Comparison of ENCODE assay signal across 17 mouse cellular contexts in the genomic region with DNA sequence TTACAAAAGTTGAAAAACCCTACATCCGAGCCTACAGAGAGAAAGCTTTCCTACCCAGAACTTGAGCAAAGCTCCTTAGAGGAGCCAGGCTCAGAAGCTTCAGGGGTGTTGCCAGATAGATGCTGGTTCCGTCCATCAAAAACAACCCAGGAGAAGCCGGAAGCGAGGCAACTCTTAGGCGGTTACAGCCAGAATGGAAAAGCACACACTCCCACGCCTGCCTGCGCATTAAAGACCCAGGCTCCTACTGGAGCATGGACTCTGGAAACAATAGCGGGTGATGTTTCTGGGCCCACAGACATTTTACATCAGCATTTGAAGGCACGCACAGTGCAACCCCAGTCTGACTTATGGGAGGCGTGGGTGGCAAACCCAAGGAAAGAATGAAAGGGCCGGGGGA. TPM values are rescaled to one million over a fixed set of nuclear protein-coding genes. Genes with fewer than 3 reads are reported as not detected.
DNase-seq lines count a peak whose midpoint lies in the region; ATAC-seq and TF ChIP-seq lines count a peak whose summit lies in the region.
"Had no signal": no experiment of that assay in that cellular context is flagged by ENCODE, and none has a peak within 500 bp of the region (broad histone marks: within the 10 kb centered on the region; RNA-seq: fewer than 3 reads in every experiment).

No protein-coding gene starts in this region.

- peak; percentile 37 to 40 for DNase-seq in heart, adult 18-20 months
- no peak for DNase-seq in heart, adult 8-10 months (ENCODE audit: low spot score)
- DNase-seq in kidney, postnatal 10 days: peak; percentile 56
- no peak for DNase-seq in kidney, adult 2 months
- DNase-seq in ZHBTc4 (ENCODE audit: low read depth, low spot score): peak; percentile 51
- DNase-seq in adrenal gland, postnatal 10 days: no peak
- no peak for DNase-seq in layer of hippocampus, adult 2 months (ENCODE audit: low spot score in 2 of 2)
- DNase-seq: cerebellum, adult 18-20 months; forebrain, postnatal 0 days; layer of hippocampus, postnatal 36 days; right cerebral cortex, postnatal 14 days; thymus, postnatal 25 days had no signal

- H3K27ac ChIP-seq in kidney, adult 2 months (ENCODE audit: insufficient read depth, low read depth, low read length): no peak overlapping the region
- H3K27ac ChIP-seq in limb, embryonic 13.5 days: peak overlapping the region; percentile 78
- no peak overlapping the region for H3K27ac ChIP-seq in layer of hippocampus, adult 2 months
- H3K27ac ChIP-seq: liver, embryonic 12.5 days; neural tube, embryonic 15.5 days had no signal

- TF ChIP-seq CTCF in kidney, adult 2 months (conservative IDR thresholded peaks at IDR 0.05; ENCODE audit: insufficient read depth, insufficient read length, low read depth, low read length): no peak
- no peak for TF ChIP-seq CTCF in layer of hippocampus, adult 2 months (conservative IDR thresholded peaks at IDR 0.05)

- H3K36me3 ChIP-seq in kidney, adult 2 months (ENCODE audit: control insufficient read depth, insufficient read depth, low read length): no peaks in the 10 kb centered on the region
- no peaks in the 10 kb centered on the region for H3K36me3 ChIP-seq in limb, embryonic 13.5 days
- H3K36me3 ChIP-seq: liver, embryonic 12.5 days; neural tube, embryonic 15.5 days had no signal

- H3K4me2 ChIP-seq in limb, embryonic 13.5 days (replicated peaks): no peak overlapping the region
- H3K4me2 ChIP-seq: liver, embryonic 12.5 days; neural tube, embryonic 15.5 days had no signal

- no peak for TF ChIP-seq POLR2A in kidney, adult 2 months (IDR thresholded peaks at IDR 0.05; ENCODE audit: low read depth, low read length)

- H3K4me3 ChIP-seq in kidney, adult 2 months (ENCODE audit: insufficient read depth, low read depth, low read length): no peak overlapping the region
- no peak overlapping the region for H3K4me3 ChIP-seq in limb, embryonic 13.5 days
- H3K4me3 ChIP-seq in layer of hippocampus, adult 2 months: no peak overlapping the region
- H3K4me3 ChIP-seq: erythroblast, embryonic 14.5 days; liver, embryonic 12.5 days; neural tube, embryonic 15.5 days had no signal

- H3K4me1 ChIP-seq in kidney, adult 2 months (ENCODE audit: control insufficient read depth, insufficient read depth, low read length): peaks cover 4% of the 10 kb centered on the region; the same call in 1 of the 2 replicates
- H3K4me1 ChIP-seq in limb, embryonic 13.5 days: peaks cover 39% of the 10 kb centered on the region

- H3K9ac ChIP-seq in limb, embryonic 13.5 days: no peak overlapping the region
- H3K9ac ChIP-seq: forebrain, postnatal 0 days; liver, embryonic 12.5 days; neural tube, embryonic 15.5 days had no signal

- H3K9me3 ChIP-seq in limb, embryonic 13.5 days: no peaks in the 10 kb centered on the region
- H3K9me3 ChIP-seq: liver, embryonic 12.5 days; neural tube, embryonic 15.5 days had no signal

- no peak for ATAC-seq in limb, embryonic 13.5 days (ENCODE audit: low FRiP score, low read depth)
- ATAC-seq: forebrain, postnatal 0 days; liver, embryonic 12.5 days had no signal

- no peaks in the 10 kb centered on the region for H3K27me3 ChIP-seq in kidney, adult 2 months (replicated peaks; ENCODE audit: control insufficient read depth, insufficient read depth, low read length)
- H3K27me3 ChIP-seq in limb, embryonic 13.5 days: no peaks in the 10 kb centered on the region

- 53% methylated on average over 11 of the region's 11 CpGs for WGBS in kidney, adult 2 months
- 78% methylated on average over 11 of the region's 11 CpGs for WGBS in limb, embryonic 13.5 days

RNA-seq across cellular contexts. Expression of gene Tlr5, which starts 32.2 kb away (rescaled TPM):
- 1 to 10 TPM; 1.0 to 1.8 TPM for total RNA-seq in heart, adult 18-20 months (2021)
- total RNA-seq in heart, adult 8-10 months (2022): 1 to 10 TPM in 2 of 4 experiments, under 1 TPM in 2; 0.69 to 1.1 (median 0.99) TPM
- polyA plus RNA-seq in kidney, adult 2 months (2012; rRNA removed): 0.42 and 0.66 TPM in 2 replicates
- polyA plus RNA-seq in limb, embryonic 13.5 days (2015; fragmentation: Nextera tagmentation; extraction: Ambion mirVana): 1.1 and 1.7 TPM in 2 replicates
- total RNA-seq in adrenal gland, postnatal 10 days (2021): 1 to 10 TPM; 1.6 to 2.4 TPM
- under 1 TPM; 0.22 to 0.44 TPM for total RNA-seq in layer of hippocampus, adult 2 months (2021)
- total RNA-seq: megakaryocyte-erythroid progenitor cell, adult 5-6 weeks had no signal
- polyA plus RNA-seq: erythroblast, embryonic 14.5 days had no signal

Comparison
In these comparisons a context has a peak if more than half of its experiments do, and no peak if none do; other contexts are left out.
1. DNase-seq: peak in heart, adult 18-20 months (2 of 2), kidney, postnatal 10 days (single experiment) and ZHBTc4 (single experiment); none in heart, adult 8-10 months (single experiment), kidney, adult 2 months (single experiment), adrenal gland, postnatal 10 days (single experiment) and layer of hippocampus, adult 2 months (0 of 2).